Mouse (Mus musculus) megakaryocyte, embryonic 14.5 days (primary cell): ENCODE results near the gene Anln.

Experiments used
- FLI1 ChIP-seq: IDR thresholded peaks from 2 replicates; pipeline ENCODE4 v1.6.1; 2012; ENCODE audit warnings: low read length, inconsistent platforms, mixed read lengths
- GATA1 ChIP-seq: IDR thresholded peaks from 3 replicates; pipeline ENCODE4 v1.6.1; 2012; ENCODE audit warnings: mixed read lengths, low read length, inconsistent platforms, borderline replicate concordance

DNA sequence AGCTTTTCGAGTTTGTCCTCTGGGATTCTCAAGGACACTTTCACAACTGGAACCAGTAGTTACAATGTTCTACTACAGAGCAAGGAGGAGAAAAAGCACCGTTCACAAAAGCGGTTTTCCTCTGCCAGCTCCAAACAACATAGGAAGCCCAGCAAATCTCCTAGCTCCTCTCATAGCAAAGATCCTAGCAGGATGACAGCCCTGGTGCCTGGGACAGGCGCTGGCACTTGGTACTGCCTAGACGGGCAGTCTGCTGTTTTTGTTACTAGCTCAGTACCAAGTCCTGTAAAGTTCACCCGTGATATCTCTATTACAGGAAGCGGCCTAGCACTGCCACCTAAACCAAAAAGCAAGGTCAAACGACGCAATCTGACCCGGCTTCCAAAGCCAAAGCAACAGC lies 35.2 kb upstream of the Anln start:
- no peak for TF ChIP-seq FLI1
- no peak for TF ChIP-seq GATA1
